Mouse (Mus musculus) embryonic facial prominence, embryonic 12.5 days (tissue): ENCODE data around the gene Mmp2. TPM values are rescaled to one million over a fixed set of nuclear protein-coding genes. Genes with fewer than 3 reads are reported as not detected.

ENCODE experiments used
- ATAC-seq: fragments of 200-750 bp; cut with Nextera tagmentation; 2 replicates; pipeline ENCODE4 v1.8.0; 2017; ENCODE audit not compliant: insufficient number of reproducible peaks, insufficient read depth, low FRiP score, low TSS enrichment
- H3K27ac ChIP-seq: fragments of 300-500 bp; sonication (generic); 2 replicates; pipeline ENCODE4 v1.5.1; 2016; ENCODE audit warnings: mild to moderate bottlenecking
- H3K27me3 ChIP-seq: fragments of 300-500 bp; sonication (generic); 2 replicates; pipeline ENCODE4 v1.6.1; 2016; ENCODE audit warnings: mild to moderate bottlenecking, moderate library complexity
- H3K36me3 ChIP-seq: fragments of 300-500 bp; sonication (generic); 2 replicates; pipeline ENCODE4 v1.6.1; 2016; ENCODE audit warnings: mild to moderate bottlenecking
- H3K4me1 ChIP-seq: fragments of 300-500 bp; sonication (generic); 2 replicates; pipeline ENCODE4 v1.6.1; 2016
- H3K4me2 ChIP-seq: fragments of 300-500 bp; sonication (generic); replicated peaks from 2 replicates; pipeline ENCODE4 v1.6.1; 2016; ENCODE audit warnings: mild to moderate bottlenecking, moderate library complexity
- H3K4me3 ChIP-seq: fragments of 300-500 bp; sonication (generic); 2 replicates; pipeline ENCODE4 v1.5.1; 2016; ENCODE audit warnings: mild to moderate bottlenecking
- H3K9ac ChIP-seq: fragments of 300-500 bp; sonication (generic); 2 replicates; pipeline ENCODE4 v1.6.1; 2016; ENCODE audit warnings: mild to moderate bottlenecking, moderate library complexity
- H3K9me3 ChIP-seq: fragments of 300-500 bp; sonication (generic); 2 replicates; pipeline ENCODE4 v1.6.1; 2016; ENCODE audit warnings: mild to moderate bottlenecking, moderate library complexity
- WGBS: fragments of 180-500 bp; shearing (Covaris S2); methylation state at CpG from one replicate; pipeline ENCODE4 v1.1.7; 2016; 5-methylcytosine and 5-hydroxymethylcytosine counted together
- polyA plus RNA-seq: library from polyadenylated mRNA; unstranded; fragments of >200 nt; fragmentation: Nextera tagmentation; extraction: Ambion mirVana; gene quantifications from 2 replicates; pipeline ENCODE4 v1.2.1, GENCODE M21; 2016

Mmp2 gene
- polyA plus RNA-seq, 1 experiment from 2014 or later, result 203 TPM

DNA sequence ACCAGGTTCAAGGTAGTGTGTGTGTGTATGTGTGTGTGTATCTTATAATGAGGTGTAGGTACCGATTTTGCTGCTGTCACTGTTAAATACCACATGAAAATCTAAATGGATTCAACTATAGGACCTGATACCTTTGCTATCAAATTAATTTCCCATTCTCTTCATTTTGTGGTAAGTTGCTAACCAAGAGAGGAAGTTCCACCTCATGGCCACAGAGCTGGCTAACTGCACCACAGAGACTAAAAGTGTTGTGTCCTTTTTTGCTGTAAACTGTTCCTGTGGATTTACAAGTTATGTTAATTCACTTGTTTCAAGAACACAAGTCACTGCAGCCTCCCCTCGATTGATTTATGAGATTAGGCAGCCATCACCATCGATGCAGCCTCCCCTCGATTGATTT lies 70.7 kb downstream of the Mmp2 start:
- no peaks in the 10 kb centered on the region for H3K9me3 ChIP-seq
- no peaks in the 10 kb centered on the region for H3K36me3 ChIP-seq
- H3K27me3 ChIP-seq, result no peaks in the 10 kb centered on the region
- H3K4me1 ChIP-seq, result no peaks in the 10 kb centered on the region
- H3K27ac ChIP-seq, result no peak overlapping the region
- WGBS, result 86% methylated on average over 4 of the region's 4 CpGs
- H3K4me2 ChIP-seq, result no peak overlapping the region
- H3K4me3 ChIP-seq, result no peak overlapping the region
- no peak for ATAC-seq
- no peak overlapping the region for H3K9ac ChIP-seq

DNA sequence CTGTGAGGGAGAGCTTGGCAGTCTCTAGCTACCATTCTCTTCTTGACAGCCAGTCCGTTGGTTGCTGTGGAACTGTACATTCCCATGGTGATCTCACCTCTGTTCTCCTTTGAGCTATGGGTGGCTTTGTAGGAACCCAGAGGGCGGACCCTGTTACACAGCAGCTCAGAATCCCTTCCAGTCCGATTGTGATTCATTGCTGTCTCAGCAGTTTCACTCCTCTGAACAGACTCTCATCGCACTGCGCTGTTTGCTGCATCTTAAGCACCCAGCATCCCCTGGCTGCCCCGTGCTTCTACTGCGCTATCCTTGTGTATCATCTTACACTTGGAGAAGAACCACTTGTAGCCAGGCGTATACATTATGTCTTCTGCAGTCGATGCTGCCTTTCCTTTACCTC lies 72.5 kb downstream of the Mmp2 start:
- ATAC-seq, result no peak
- 84% methylated on average over 9 of the region's 9 CpGs for WGBS
- Histone ChIP-seq H3K4me2 (no peak overlapping the region), H3K4me3 (no peak overlapping the region), H3K9ac (no peak overlapping the region), H3K27me3 (no peaks in the 10 kb centered on the region), H3K4me1 (no peaks in the 10 kb centered on the region), H3K27ac (no peak overlapping the region), H3K9me3 (no peaks in the 10 kb centered on the region), H3K36me3 (no peaks in the 10 kb centered on the region)

DNA sequence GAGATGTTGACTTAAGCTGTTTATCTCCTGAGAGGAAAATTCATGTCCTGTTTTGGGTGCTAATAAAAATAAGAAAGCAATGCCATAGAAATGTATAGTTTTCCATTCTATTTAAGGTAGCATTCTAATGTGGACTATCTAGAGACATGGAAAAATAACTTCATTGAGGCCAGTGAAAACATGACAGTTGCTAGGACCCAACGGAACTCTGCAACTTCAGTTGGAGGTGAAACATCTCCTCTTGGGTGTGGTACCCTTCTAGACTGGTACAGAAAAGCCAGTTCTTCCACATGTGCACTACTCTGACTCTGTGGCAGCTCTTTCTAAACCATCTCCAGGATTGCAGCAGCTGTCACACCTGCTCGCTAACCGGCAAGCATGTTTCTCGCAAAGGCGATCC lies 74.0 kb downstream of the Mmp2 start, which contains the start of gene Capns2:
Gene Capns2, plus strand, starts transcription at position 301 of the 400 bp plus-strand sequence.
- no peaks in the 10 kb centered on the region for H3K4me1 ChIP-seq
- H3K9ac ChIP-seq, result no peak within 1 kb of the TSS
- H3K4me3 ChIP-seq, result no peak within 1 kb of the TSS
- no peaks in the 10 kb centered on the region for H3K27me3 ChIP-seq
- H3K4me2 ChIP-seq, result no peak within 1 kb of the TSS
- WGBS, result 94% methylated on average over 5 of the region's 5 CpGs
- H3K27ac ChIP-seq, result no peak within 1 kb of the TSS
- H3K36me3 ChIP-seq, result no peaks in the 10 kb centered on the region
- H3K9me3 ChIP-seq, result no peaks in the 10 kb centered on the region
- no peak for ATAC-seq

DNA sequence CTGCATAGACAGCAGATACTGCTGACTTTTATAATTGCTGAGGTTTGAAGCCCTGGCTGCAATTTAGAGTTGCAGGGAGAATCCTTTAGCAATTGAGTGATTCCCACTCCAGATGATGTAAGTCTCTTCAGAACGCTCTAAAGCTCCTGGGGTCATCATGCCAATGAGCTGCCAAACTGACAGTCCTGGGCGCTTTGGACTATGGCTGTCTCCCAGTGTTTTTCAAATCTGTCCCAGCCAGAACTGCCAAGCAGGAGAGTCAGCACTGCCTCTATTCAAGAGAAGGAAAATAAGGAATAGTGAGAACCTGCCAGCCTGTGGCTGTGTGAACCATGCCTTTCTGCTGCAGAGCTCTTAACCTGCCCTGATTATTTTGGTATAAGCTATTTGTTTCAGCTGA lies 75.9 kb downstream of the Mmp2 start:
- no peaks in the 10 kb centered on the region for H3K9me3 ChIP-seq
- H3K9ac ChIP-seq, result no peak overlapping the region
- WGBS, result 69% methylated on average over 2 of the region's 2 CpGs
- no peak overlapping the region for H3K4me2 ChIP-seq
- ATAC-seq, result no peak
- no peaks in the 10 kb centered on the region for H3K4me1 ChIP-seq
- H3K36me3 ChIP-seq, result no peaks in the 10 kb centered on the region
- H3K27ac ChIP-seq, result no peak overlapping the region
- no peaks in the 10 kb centered on the region for H3K27me3 ChIP-seq
- no peak overlapping the region for H3K4me3 ChIP-seq

Other genes with a start within 250 kb of the Mmp2 start
- 0.61 TPM in 2 replicates for gene Irx6, start 153.0 kb upstream of the Mmp2 start, polyA plus RNA-seq
- gene Lpcat2, start 28.0 kb downstream of the Mmp2 start, polyA plus RNA-seq, result 7.2 and 8.4 TPM in 2 replicates
- 0.38 and 0.53 TPM in 2 replicates for gene Capns2, start 74.1 kb downstream of the Mmp2 start, polyA plus RNA-seq
- 0.28 and 0.32 TPM in 2 replicates for gene Slc6a2, start 132.8 kb downstream of the Mmp2 start, polyA plus RNA-seq
- gene Ces1a, start 220.9 kb downstream of the Mmp2 start, polyA plus RNA-seq, result not detected in 2 replicates